Mouse (Mus musculus): ENCODE data around the gene Gpr39. TPM values are rescaled to one million over a fixed set of nuclear protein-coding genes. Genes with fewer than 3 reads are reported as not detected.

The Gpr39 gene
- polyA plus RNA-seq, 1 experiment from 2014 or later: 0.09 TPM

DNA sequence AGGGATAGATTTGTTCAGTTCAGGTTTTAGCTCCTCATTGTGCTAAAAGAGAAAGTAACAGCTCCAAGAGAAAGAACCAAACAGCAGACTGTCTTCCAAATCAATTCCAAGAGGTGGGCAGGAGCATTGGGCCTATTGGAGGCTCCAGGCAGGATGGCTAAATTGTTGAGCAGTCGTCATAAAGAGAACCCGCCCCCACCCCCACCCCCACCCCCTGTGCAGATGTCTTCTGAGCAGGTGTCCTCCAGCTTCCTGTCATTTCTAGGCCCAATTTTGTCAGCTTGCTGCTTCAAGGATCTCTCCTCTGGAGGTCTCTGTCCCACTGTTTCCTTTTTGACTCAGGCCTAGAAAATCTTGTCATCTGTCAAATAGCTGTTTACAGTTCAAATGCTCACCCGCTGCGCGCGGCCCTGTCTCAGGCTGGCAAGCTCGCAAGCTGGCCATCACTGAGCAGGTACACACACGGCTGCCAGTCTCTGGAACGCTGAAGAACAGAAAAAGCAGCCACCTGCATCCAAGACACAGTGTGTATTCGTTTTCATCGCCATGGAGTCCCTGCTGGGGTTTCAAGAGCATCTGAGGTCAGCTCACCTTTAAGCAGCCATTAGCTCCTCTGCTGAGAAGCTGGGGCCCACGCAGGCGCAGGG is 163.1 kb downstream of the Gpr39 start:
- Histone ChIP-seq H3K36me3 (no peaks in the 10 kb centered on the region), H3K4me2 (replicated peaks) (no peak overlapping the region), H3K4me1 (no peaks in the 10 kb centered on the region), H3K4me3 (no peak overlapping the region), H3K27ac (no peak overlapping the region), H3K9ac (no peak overlapping the region), H3K27me3 (no peaks in the 10 kb centered on the region), H3K9me3 (replicated peaks) (no peaks in the 10 kb centered on the region)
- ATAC-seq (ENCODE audit: low FRiP score): peak; percentile 46; the same call in 1 of the 2 replicates
- 39% methylated on average over 13 of the region's 13 CpGs for WGBS

DNA sequence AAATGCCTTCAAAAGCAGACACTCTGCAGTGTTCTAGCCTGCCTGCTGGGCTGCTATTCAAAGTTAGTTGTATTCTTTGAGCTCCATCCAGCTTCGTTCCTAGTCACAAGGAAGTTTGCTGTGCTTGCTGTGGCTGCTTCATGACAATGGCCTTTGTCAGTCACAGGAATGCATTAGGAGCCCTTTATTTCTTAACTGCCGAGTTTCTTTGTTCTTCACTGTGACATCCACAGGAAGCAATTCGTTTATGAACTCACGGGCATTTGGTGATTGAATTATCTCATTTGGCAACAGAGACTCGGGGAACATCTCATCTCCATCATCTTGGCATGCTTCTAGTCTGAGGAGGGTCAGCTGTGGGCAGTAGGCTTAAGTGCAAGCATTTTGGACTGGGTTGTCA is 177.9 kb downstream of the Gpr39 start:
- H3K4me2 ChIP-seq (replicated peaks): no peak overlapping the region
- no peak for ATAC-seq (ENCODE audit: low FRiP score)
- no peaks in the 10 kb centered on the region; the same call in 1 of the 2 replicates for H3K9me3 ChIP-seq (replicated peaks)
- 12% methylated on average over 5 of the region's 5 CpGs for WGBS
- H3K4me3 ChIP-seq: no peak overlapping the region
- no peak overlapping the region for H3K9ac ChIP-seq
- H3K27me3 ChIP-seq: no peaks in the 10 kb centered on the region
- H3K4me1 ChIP-seq: no peaks in the 10 kb centered on the region
- no peaks in the 10 kb centered on the region for H3K36me3 ChIP-seq
- no peak overlapping the region for H3K27ac ChIP-seq

DNA sequence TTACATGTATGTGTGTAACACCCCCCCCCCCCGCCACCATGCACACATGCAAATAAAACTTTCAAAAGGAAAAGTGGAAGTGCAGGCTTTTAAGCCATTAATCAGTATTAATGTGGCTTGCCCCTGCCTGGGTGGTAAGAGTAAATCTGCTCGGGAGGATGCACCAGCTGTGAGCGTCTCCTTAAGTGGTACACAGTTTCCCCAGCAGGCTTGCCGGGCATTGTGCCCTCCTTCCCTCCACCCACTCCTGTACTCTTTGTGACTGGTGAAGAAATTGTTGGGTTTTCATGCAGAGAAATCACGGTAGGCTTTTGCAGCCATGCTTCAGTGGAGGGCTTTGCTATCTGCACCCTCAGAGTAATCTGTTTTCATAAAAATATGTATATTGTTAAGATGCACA is 181.8 kb downstream of the Gpr39 start:
- Histone ChIP-seq H3K4me3 (no peak overlapping the region), H3K4me1 (no peaks in the 10 kb centered on the region), H3K27ac (no peak overlapping the region), H3K36me3 (no peaks in the 10 kb centered on the region), H3K27me3 (no peaks in the 10 kb centered on the region), H3K9ac (no peak overlapping the region), H3K4me2 (replicated peaks) (no peak overlapping the region), H3K9me3 (replicated peaks) (no peaks in the 10 kb centered on the region)
- ATAC-seq (ENCODE audit: low FRiP score): no peak
- WGBS: 79% methylated on average over 5 of the region's 5 CpGs

DNA sequence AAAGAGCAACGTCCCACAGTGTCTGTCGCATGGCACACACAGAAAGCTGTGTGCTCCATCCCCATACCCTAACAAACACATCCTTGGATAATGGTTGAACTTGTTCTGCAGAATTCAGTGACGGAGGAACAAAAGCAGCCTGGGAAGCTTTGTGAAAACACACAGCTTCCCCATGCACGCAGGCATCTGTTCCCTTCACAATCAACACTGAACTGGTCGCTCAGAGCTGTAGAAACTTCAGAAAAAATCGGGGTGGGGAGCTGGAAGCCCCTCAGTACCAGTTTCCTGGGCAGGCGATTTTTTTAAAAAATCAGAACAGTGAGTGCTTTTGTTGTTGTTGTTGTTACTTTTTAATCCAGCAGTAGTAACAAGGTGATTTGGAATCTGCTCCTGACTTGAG is 193.3 kb downstream of the Gpr39 start:
- Histone ChIP-seq H3K27ac (0 out of 2 replicates have a peak overlapping the region, but pooled peaks have one; percentile 7), H3K36me3 (no peaks in the 10 kb centered on the region), H3K27me3 (no peaks in the 10 kb centered on the region), H3K4me3 (no peak overlapping the region), H3K9ac (no peak overlapping the region), H3K9me3 (replicated peaks) (no peaks in the 10 kb centered on the region), H3K4me2 (replicated peaks) (no peak overlapping the region), H3K4me1 (no peaks in the 10 kb centered on the region; the same call in 1 of the 2 replicates)
- ATAC-seq (ENCODE audit: low FRiP score): no peak; the same call in 1 of the 2 replicates
- WGBS: 22% methylated on average over 7 of the region's 7 CpGs

DNA sequence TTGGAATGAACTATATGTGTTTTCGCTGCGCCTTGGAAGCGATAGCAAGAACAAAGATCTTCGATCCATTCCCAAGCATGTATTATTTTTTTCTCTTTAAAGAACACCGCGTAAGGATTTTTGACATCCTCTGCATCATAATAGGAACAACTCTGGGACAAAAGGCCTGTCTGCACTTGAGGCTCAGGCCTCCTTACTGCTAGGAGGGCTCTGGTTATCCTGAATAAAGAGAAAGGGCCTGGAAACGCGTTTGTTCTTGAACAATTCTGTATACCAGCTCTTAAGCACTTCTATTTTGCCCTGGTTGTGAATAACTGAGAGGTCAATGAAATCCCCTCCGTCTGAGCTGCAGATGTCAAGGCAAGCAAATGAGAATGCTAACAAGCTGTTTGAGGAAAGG is 216.4 kb downstream of the Gpr39 start:
- Histone ChIP-seq H3K27me3 (no peaks in the 10 kb centered on the region), H3K9me3 (replicated peaks) (no peaks in the 10 kb centered on the region), H3K27ac (no peak overlapping the region), H3K4me2 (replicated peaks) (no peak overlapping the region), H3K4me3 (no peak overlapping the region), H3K4me1 (no peaks in the 10 kb centered on the region), H3K36me3 (no peaks in the 10 kb centered on the region), H3K9ac (no peak overlapping the region)
- WGBS: 54% methylated on average over 9 of the region's 9 CpGs
- ATAC-seq (ENCODE audit: low FRiP score): no peak

DNA sequence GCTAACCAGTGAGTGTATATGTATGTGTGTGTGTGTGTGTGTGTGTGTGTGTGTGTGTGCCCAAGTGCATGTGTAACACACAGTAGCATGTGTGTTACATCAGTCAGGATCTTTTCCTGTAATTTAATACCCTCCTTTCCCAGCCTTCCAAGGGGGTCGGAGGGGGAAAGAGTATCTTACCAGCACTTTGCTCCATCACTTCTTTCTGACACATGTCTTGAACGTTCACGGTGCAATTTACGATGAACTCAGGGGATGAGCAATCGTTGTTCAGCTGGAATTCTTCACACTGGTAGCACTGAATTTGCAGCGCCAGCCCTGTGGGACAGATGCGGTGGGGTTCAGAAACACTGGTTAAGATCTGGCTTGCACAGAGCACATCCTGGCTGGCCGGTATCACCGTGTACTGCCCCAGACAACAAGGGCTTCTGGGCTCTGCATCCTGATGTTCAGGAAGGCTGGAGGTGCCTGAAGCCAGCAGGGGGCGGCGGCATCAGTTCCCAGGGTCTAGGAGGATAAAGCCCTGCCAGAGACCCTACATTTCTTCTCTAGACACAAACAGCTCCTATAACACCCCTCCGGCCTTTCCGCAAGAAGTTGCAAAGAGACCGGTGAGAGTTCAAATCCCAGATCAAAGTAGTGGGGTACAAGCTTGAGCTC is 233.5 kb downstream of the Gpr39 start:
- H3K9ac ChIP-seq: no peak overlapping the region; the same call in 1 of the 2 replicates
- H3K9me3 ChIP-seq (replicated peaks): no peaks in the 10 kb centered on the region
- 7% methylated on average over 14 of the region's 14 CpGs for WGBS
- 0 out of 2 replicates have a peak overlapping the region, but pooled peaks have one; percentile 13 for H3K27ac ChIP-seq
- H3K4me2 ChIP-seq (replicated peaks): peak overlapping the region; percentile 81
- ATAC-seq (ENCODE audit: low FRiP score): peak; percentile 36; the same call in 1 of the 2 replicates
- no peaks in the 10 kb centered on the region for H3K36me3 ChIP-seq
- peaks cover 23% of the 10 kb centered on the region for H3K4me1 ChIP-seq
- peak overlapping the region; percentile 46 for H3K4me3 ChIP-seq
- peaks cover 18% of the 10 kb centered on the region for H3K27me3 ChIP-seq

DNA sequence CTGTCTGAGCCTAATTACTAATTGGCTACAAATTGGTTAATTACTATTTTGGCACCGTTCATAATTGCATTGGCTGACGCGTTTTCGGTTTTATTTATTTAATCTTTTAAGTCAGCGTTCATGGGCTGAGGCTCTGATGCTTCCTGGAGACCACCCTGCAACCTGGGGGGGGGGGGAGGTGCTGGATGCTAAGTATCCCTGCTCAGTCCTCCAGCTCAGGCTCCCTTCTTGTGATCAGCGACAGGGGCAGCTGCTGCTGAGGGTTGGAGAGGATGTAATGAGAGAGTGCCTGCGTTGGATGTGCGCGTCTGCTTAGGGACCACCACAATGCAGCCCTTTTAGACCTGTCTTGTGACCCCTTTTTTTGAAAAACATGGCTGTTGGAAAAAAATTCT is 234.1 kb downstream of the Gpr39 start:
- Histone ChIP-seq H3K9me3 (replicated peaks) (no peaks in the 10 kb centered on the region), H3K36me3 (no peaks in the 10 kb centered on the region), H3K27ac (no peak overlapping the region), H3K4me2 (replicated peaks) (peak overlapping the region; percentile 81), H3K4me3 (peak overlapping the region; percentile 46), H3K27me3 (peaks cover 18% of the 10 kb centered on the region), H3K9ac (peak overlapping the region; percentile 51), H3K4me1 (peaks cover 23% of the 10 kb centered on the region)
- ATAC-seq (ENCODE audit: low FRiP score): peak; percentile 64
- WGBS: 5% methylated on average over 9 of the region's 9 CpGs

DNA sequence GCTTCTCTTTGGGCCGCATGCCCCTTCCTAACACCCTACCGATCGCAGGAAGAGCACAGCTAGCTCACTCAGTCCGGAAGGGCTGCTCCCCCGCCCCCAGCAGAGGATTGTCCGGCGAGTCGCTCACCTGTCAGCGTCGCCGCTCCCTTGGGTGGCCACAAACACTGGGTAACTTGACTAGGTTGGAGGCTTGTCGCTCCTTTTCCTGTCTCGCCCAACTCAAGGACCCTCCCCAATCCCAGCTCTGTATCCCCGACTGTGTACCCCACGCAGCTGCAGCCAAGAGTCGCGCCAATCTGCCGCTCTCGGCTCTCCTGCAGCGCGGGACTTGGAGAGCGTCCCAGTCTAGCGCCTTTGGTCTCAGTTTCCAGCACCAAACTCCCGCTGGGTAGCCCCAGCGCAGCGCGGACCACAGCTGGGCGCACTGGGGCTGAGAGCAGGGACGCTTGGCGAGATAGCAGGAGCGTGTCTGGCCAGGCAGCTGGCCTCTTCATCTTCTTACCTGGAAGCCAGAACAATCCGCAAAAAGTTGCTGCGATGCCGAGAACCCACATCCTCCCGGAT is 234.6 kb downstream of the Gpr39 start:
- Histone ChIP-seq H3K27me3 (peaks cover 18% of the 10 kb centered on the region), H3K4me2 (replicated peaks) (peak overlapping the region; percentile 81), H3K9ac (peak overlapping the region; percentile 51), H3K4me1 (peaks cover 23% of the 10 kb centered on the region), H3K4me3 (peak overlapping the region; percentile 46), H3K9me3 (replicated peaks) (no peaks in the 10 kb centered on the region), H3K36me3 (no peaks in the 10 kb centered on the region), H3K27ac (0 out of 2 replicates have a peak overlapping the region, but pooled peaks have one; percentile 19)
- ATAC-seq (ENCODE audit: low FRiP score): peak; percentile 55
- WGBS: under 1% methylated on average over 35 of the region's 35 CpGs

DNA sequence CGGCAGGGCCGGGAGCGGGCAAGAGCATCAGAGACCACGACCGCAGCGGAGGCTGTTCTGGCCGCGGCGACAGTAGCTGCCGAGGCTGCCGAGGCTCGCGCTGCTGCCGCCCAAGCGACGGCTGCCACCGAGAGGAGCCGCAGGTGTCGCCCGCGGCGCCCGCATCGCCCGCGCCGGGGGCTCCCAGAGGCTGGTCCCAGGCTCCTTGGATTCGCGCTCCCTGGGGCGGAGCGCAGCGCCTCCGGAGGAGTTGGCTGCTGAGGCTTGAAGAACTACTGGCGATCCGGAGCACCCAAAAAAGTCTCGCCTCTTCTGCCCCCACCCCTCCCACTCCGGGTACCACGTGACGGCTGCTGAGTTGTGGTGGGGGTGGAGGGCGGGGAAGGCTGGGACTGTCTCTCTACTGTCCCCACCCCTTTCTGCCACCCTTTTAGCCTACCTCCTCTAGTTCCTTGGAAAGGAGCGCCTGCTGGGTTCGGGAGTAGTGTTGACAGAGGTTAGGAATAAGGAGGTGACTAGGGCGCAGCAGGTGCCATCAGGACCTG is 235.2 kb downstream of the Gpr39 start:
- peaks cover 23% of the 10 kb centered on the region for H3K4me1 ChIP-seq
- peak overlapping the region; percentile 51 for H3K9ac ChIP-seq
- H3K4me3 ChIP-seq: peak overlapping the region; percentile 46
- ATAC-seq (ENCODE audit: low FRiP score): peak; percentile 59
- no peaks in the 10 kb centered on the region for H3K9me3 ChIP-seq (replicated peaks)
- WGBS: 1% methylated on average over 43 of the region's 43 CpGs
- H3K27me3 ChIP-seq: peaks cover 18% of the 10 kb centered on the region
- peak overlapping the region; percentile 81 for H3K4me2 ChIP-seq (replicated peaks)
- no peaks in the 10 kb centered on the region for H3K36me3 ChIP-seq
- 0 out of 2 replicates have a peak overlapping the region, but pooled peaks have one; percentile 19 for H3K27ac ChIP-seq

DNA sequence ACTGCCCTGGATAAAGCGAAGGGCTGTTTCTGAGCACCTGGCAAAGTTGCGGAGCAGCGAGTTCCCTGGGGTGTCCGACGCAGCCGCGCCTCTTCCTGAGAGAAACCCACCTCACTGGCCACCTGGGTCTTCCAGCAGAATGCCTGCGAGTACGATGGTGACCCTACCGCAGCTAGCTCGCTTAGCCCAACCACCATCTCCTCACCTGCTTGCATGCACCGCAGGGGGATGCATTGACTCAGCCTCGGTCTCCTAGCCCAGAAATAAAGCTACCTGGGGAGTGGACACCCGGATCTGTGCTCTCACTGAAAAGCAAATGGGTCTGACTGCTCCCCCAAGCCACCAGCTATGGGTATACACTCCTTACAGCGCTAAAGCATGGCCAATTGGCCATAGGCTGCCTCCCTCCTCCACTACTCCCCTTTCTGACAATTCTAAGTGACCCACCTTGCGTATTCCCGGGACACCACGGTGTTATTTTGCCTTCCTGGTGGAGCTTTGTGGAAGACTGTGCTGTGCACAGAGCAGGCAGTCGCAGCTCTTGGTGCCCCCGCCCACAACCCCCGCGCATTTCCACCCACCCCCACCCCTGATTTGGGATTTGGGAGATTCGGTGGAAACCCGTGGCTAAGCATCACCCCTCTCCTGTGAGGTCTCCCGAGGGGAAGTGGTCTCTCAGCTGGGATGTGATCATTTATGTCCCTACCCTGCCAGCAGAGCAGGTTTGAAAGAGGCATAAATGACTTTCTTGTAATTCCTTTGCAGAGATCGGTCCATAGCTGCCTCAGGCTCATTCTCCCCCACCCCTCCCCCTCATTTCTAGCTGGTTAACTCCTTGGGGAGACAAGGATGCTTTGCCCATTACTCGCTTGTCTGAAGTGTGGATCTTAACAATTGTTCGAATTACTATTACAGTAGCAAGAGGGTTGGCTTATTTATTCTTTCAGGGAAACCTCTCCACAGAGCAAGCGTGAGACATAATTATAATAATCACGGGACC is 236.1 kb downstream of the Gpr39 start, which contains the start of gene Lypd1:
Gene Lypd1, minus strand, starts transcription at position 501 of the 1,000 bp plus-strand sequence.
- WGBS: 5% methylated on average over 30 of the region's 30 CpGs
- H3K36me3 ChIP-seq: no peaks in the 10 kb centered on the region
- peaks cover 18% of the 10 kb centered on the region for H3K27me3 ChIP-seq
- H3K9me3 ChIP-seq (replicated peaks): no peaks in the 10 kb centered on the region
- H3K9ac ChIP-seq: peak within 1 kb of the TSS; percentile 51
- H3K27ac ChIP-seq: peak within 1 kb of the TSS; percentile 49; the same call in 1 of the 2 replicates
- peak; percentile 27 for ATAC-seq (ENCODE audit: low FRiP score)
- H3K4me3 ChIP-seq: peak within 1 kb of the TSS; percentile 46
- peak within 1 kb of the TSS; percentile 81 for H3K4me2 ChIP-seq (replicated peaks)
- H3K4me1 ChIP-seq: peaks cover 23% of the 10 kb centered on the region

DNA sequence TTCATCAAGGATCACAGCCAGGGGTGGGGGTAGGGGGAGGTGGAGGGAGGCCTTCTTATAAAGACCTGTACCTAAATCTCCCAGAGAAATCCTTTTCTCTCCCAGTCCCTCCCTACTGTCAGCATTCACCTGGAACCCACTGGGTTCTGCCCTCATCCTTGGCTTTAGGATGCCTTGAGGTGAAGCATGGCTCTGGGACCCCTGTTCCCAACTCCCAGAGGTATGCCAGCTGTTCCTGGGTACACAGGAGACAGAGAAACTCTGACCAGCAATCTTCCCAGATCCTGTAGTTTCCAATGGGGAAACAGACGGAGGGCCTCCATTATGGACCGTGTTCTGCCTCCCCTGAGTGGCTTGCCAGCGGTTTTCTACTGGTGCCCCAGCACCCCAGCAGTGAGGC is 243.9 kb downstream of the Gpr39 start:
- Histone ChIP-seq H3K4me2 (replicated peaks) (no peak overlapping the region), H3K9me3 (replicated peaks) (0 out of 2 replicates have a peak, but pooled peaks cover 4% of the 10 kb centered on the region), H3K9ac (no peak overlapping the region), H3K27me3 (no peaks in the 10 kb centered on the region), H3K4me1 (no peaks in the 10 kb centered on the region), H3K27ac (no peak overlapping the region), H3K36me3 (no peaks in the 10 kb centered on the region), H3K4me3 (no peak overlapping the region)
- 89% methylated on average over 3 of the region's 3 CpGs for WGBS
- no peak for ATAC-seq (ENCODE audit: low FRiP score)
